Mouse (Mus musculus) ES-CJ7 (cell line): ENCODE data around the gene 1810043G02Rik.
"Not testable (repeated sequence)": the region's sequence is repeated elsewhere in the genome, so short reads cannot be mapped to it uniquely, and the experiment has no call there.

Experiments used
- DNase-seq: peaks from one replicate; pipeline ENCODE4 v3.0.0; 2011; ENCODE audit warnings: low read depth, low spot score

Gene 1810043G02Rik

DNA sequence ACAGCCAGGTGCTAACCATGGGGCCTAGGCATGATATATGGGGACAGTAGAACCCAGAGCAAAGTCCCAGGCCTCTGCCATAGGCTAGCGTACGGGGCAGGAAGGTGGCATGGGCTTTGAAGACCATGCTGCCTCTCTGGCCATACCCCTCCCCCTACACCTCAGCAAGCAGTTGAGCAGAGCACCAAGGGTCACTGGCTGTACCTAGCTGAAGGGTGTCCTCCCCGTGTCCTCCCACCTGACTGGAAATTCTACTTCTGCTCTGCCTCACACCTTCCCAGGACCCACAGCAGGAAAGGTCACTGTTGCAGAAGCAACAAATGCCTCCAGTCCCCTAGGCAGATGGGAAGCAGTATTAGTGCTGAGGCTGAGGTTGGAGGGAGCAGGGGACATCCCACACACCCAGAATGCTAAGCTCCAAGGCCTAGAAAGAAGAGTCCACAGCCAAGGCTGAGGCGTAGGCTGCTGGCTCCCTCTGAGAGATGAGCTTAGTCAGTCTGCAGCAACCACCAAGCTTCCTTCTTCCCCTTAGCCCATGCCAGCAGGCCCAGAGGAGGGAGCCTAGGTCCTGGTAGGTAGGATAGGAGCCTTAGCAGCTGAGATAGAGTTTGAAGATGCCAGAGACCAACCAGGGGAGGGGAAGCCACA, 27.6 kb downstream of the 1810043G02Rik start:
- no peak for DNase-seq

DNA sequence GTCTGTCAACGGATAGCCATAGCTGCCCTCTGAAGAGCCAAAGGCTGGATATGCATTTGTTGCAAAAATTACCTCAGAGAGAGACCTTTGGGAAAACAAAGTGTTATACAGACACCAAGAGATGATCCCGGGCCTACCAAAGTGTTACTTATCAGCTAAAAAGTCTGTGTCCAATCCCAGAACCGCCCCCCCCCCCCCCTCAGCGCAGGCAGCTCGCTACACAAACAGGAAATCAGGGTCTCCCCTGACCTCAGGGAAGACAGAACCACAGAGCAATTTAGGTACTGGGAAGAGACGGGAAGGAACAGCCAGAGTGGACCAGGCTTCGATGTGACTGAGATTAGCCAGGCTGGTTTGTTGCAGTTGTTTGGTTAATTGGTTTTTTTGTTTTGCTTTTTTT, 28.9 kb downstream of the 1810043G02Rik start:
- DNase-seq, result no peak

DNA sequence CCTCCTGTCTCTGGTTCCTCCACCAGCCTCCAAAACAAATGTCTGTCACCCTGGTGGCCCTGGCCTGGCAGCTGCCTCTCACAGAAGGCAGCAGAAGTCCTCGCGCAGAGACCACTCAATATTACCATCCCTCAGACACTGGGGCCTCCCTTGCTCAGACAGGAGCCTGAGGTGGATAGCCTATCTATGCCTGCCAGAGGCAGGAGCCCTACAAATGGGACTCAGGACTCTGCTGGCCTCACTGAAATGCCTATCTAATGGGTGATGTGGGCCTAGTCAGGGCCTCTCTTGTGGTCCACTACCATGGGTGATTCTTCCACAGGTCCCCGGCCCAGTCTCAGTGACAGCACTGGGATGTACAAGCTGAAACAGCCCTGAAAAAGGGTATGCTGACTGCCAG, 29.8 kb downstream of the 1810043G02Rik start:
- no peak for DNase-seq

DNA sequence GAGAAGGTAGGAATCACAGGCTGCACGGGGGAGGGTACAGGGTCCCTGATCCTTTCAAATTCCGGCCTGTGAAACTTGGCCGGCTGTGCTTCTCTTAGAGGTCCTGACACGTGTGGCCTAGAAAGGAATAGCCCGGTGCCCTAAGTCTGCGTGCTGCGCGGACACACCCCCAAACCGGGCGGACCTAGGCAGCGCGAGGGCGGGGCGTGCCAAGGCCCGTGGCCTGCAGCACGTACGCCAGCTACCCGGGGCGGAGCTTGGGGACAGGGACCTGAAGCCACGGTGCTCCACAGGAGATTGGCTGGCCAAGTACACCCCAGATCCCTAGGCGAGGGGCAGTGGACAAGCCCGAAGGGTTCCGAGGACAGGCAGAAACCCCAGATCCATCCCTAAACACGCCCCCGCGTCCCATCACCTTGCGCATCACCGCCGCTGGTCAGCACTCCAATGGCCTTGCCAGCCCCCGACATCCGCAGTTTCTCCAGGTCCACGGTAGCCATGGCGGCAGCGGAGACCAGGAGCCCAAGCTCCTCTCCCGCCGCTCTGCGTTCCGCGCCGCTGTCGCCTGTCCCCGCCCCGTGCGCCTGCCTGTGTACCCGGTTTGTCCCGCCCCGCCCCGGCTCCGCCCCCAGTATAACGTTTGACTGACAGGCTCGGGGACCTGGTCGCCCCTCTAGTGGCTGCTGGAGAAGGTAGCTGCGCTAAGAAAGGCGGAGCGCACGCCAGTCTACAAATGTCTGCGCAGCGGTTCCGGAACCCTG, 31.0 kb downstream of the 1810043G02Rik start:
- DNase-seq, result peak; percentile 94

DNA sequence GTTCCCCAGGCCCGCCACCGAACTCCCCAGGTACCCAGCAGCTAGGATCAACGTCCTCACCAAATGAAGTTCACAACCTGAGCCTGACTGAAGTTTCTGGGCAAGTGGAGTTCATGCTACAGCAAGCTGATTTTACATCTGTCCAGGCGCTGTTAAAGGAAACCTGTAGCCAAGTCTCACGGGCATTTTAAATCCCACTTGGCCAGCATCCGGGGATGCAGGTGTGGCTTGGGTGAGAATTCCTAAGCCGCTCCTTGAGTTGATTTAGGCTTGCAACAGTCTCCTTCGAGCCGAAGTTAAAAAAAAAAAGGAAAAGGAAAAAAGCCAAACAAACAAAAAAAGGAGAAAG, 31.6 kb downstream of the 1810043G02Rik start, which contains the start of gene Pfkl:
TSS of gene Pfkl (minus strand) at position 139 of the 349 bp plus-strand sequence.
- DNase-seq, result peak; percentile 79

DNA sequence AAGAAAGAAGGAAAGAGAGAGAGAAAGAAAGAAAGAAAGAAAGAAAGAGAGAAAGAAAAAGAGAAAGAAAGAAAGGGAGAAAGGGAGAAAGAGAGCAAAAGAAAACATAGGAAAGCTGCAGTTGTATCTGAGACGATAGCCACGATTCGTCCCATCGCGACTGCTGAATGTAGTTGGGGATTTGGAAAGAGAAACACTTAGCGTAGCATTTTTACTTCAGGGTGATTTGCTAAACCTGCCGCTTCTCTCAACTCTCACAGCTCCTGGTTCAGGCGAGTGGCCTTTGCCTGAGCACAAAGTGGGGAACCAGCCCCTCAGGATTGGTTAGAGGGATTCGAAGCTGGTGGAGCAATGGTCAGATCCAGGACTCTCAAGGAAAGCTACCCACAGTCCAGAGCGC, 32.0 kb downstream of the 1810043G02Rik start:
- DNase-seq, result peak; percentile 14

DNA sequence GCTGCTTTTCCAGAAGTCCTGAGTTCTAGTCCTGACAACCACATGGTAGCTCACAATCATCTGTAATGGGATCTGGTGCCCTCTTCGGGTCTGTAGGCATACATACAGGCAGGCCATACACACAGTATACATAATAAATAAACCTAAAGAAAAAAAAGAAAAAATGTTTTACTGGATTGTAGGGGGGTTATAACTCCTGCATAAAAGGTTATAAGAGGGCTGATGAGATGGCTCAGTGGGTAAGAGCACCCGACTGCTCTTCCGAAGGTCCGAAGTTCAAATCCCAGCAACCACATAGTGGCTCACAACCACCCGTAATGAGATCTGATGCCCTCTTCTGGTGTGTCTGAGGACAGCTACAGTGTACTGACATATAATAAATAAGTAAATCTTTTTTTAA, 32.8 kb downstream of the 1810043G02Rik start:
- not testable (repeated sequence) for DNase-seq

DNA sequence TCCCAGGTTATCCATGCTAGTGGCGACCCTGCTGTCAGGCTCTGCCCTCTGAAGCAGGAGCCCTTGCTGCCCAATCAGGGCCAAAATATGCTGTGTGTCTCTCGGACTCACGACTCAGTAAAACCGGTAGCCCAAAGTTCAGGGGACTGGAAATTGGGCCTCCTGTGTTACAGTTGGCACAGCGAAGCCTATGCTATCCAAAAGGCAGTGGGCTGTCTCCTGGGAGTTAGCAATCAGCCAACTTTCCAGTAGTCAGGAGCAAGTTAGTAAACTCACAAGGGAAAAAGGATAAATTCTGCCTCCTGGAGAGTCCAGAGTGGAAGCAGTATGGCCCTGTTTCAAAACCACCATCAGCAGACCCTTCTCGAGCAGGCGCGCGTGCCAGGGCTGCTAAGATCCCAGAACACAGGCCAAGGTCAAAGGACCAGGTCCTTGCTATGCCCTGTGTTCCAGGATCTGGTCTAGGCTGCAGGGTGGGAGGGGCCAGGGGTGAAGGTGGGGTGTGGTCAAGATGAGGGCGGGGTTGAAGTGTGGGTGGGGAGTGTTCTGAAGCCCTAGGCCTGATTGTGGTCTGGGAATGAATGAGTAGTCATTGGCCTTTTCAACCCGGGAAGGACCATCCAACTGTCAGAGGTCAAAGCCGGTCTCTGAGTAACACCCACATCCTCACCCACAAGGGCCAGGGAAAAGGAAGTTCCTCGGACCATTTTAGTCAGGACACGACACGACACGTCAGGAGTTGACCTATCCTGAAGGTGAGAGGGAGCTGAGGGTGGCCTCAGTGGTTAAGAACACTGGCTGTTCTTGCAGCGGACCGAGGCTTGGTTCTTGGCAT, 34.6 kb downstream of the 1810043G02Rik start:
- DNase-seq, result peak; percentile 72

DNA sequence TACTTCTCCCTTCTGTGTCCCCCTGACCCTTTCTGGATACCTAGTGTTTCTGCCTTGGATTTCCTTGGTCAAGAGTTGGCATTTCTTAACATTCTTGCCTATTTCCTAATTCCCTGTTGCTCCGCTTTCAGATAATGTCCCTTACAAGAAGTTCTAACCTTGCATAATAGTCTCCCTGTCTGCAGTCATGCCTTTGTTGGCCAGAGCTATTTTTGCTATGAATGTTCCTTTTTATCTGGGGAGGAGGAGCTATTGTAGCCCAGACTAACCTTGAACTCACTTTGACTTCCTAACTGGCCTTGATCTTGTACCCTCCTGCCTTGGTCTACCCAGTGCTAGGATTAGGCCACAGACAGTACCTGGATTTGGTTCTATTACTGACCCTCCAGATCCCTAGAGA, 37.2 kb downstream of the 1810043G02Rik start:
- DNase-seq, result no peak

DNA sequence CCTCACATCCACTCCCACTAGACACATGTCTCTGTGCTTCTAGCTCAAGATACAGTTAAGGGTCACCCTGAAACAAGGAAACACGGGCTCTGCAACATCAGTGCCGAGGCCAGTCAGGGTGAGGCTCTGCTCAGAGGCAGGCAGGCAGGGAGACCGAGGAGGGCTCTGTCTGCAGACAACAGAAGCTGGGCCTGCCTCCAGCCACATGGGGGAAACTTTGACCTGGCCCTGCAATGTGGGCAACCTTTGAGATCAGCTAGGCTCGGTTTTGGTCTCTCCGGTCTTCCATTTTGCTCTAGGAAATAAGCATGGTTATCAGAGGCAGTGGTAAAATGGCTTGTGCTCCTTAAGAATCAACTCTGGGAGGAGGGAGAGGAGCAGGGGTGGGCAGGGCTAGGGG, 38.0 kb downstream of the 1810043G02Rik start:
- DNase-seq, result no peak

DNA sequence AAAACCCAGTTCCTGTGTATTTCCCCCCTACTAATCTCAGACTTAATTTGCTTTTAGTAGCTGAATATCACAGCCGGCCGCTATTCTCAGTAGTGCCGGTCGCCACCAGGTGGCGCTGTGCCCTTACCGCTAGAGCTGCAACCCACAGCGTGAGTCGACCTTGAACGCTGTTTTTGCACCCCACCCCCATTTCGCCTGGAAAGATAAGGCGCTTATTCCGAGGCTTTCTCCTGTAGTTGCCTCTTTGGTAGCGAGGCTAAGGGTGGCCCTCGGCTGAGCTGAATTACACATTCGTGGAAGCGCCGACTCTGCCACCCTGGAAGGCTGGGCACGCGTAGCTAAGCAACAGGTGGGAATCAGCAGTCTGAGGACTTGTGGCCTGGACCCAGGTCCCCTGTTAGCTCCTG, 40.5 kb downstream of the 1810043G02Rik start:
- DNase-seq, result peak; percentile 82

DNA sequence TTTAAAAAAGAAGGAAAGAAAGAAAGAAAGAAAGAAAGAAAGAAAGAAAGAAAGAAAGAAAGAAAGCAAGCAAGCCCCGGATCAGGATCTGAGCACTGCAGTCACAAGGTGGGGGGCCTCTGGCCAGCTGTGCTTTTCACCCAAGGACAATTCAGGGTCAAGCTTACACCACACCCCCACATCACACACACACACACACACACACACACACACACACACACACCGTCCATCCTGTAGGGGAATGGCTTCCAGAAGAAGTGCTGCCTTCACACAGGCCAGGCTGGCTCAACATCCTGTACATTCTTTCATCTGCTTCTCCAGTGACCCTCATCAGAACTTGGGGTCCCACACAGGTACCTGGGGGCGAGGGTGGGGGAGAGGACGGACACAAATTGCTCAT, 41.0 kb downstream of the 1810043G02Rik start:
- no peak for DNase-seq

DNA sequence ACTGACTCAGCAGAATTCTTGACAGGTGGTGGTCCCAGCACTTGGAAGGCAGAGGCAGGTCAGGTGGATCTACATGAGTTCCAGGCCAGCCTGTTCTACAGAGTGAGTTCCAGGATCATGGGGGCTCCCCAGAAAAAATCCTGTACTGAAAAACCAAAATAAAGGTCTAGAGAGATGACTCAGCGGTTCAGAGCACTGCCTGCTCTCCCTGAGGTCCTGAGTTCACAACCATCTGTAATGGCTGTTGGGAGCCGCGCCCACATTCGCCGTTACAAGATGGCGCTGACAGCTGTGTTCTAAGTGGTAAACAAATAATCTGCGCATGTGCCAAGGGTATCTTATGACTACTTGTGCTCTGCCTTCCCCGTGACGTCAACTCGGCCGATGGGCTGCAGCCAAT, 41.7 kb downstream of the 1810043G02Rik start:
- not testable (repeated sequence) for DNase-seq

DNA sequence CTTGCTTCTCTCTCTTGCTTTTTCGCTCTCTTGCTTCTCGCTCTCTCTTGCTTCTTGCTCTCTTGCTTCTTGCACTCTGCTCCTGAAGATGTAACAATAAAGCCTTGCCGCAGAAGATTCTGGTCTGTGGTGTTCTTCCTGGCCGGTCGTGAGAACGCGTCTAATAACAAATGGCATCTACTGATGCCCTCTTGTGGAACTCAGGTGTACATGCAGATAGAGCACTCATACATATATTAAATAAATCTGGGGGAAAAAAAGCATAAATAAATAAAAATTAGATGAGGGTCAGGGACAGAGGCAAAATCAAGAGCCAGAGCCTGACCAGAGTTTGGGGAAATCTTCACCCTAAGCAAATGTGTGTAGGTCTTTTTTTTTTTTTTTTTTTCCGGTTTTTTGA, 47.1 kb downstream of the 1810043G02Rik start:
- not testable (repeated sequence) for DNase-seq

DNA sequence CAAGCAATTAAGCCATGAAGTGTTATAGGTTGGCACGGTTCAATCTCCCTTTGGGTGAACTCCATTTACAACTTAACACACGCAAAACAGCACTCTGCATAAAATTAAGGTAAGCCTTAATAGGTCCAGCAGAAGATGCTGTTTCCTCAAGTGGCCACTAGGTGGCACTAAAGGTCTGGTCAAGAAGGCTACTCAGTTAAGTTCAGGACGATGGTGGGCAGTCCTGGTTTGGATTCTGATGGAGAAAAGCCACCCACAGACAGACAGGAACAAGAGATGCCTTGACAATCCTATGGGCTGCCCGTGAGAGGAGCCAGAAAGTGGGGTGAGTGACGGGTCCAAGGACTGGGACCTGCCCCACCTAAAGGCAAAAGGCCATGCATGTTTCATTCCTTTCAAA, 49.8 kb downstream of the 1810043G02Rik start:
- DNase-seq, result peak; percentile 88

DNA sequence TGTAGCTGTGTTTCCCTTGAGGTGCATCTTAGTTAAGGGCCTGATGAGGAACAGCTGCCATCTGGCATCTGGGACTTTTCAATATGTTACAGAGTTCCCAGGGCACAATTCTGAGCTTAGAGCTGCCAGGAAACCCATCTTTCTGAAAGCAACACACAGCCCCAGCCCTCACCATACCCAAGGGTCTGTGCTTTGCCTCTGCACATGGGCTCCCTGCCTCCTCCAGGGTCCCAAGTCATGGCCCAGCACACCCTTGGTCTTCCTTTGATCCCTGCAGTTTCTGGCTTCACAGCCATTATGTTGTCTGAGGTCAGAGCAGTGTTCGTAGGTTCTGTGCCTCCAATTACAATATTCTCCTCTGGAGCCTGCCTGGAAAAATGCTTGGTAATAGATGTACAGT, 50.8 kb downstream of the 1810043G02Rik start:
- DNase-seq, result no peak

DNA sequence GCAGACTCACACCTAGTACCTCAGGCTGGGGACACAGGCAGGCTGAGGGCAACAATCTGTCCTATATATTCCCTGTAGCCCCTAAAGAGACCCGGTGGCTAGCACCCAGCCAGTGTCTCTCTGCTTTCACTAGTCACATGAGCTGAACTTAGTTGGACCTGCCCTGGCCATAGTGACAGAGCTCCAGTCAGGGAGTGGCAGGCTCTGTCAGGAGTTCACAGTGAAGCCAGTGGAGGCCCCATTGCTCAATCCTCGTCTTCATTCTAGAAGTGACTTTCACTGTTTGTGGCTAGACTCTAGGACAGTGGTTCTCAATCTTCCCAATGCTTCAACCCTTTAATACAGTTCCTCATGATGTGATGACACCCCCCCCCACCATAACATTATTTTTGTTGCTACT, 53.7 kb downstream of the 1810043G02Rik start:
- no peak for DNase-seq
